Mouse (Mus musculus): ENCODE measurements around the gene Itih4.

DNA sequence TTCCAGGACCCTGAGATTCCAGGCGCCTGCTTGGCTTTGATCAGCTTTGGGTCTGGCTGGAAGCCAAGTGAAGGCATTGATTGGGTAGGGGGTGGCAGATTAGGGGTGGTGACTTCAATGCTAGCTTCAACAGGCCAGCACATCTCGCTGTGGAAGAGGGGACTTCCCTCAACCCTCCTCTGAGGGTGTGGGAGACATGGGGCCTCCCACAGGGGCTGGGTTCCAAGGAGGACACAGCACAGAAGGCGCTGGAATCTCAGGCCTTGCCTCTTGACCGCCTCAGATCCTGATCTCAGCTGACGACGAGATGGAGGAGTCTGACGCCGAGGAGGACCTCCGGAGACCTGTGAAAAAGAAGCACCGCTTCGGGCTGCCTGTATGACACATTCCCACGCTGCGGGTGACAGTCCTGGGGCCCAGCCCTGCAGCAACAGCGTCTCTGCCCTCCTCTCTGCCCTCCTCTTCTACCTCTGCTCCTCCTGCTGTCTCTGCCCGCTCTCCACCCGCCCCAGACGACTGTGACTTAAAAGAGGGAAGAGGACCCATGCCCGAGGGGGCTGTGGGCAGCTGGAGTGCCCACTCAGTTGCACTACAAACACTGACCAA lies 12.1 kb upstream of the Itih4 start:
- TF ChIP-seq CTCF (conservative IDR thresholded peaks at IDR 0.05; ENCODE audit: low read length) (no peak), NANOG (IDR thresholded peaks at IDR 0.05; ENCODE audit: borderline replicate concordance, low read length) (no peak)
